Mouse (Mus musculus) cortical plate, adult 2 months (tissue): Measurements from ENCODE around the gene Apoc3.

Experiments
- CTCF ChIP-seq: fragments of 200-500 bp; IDR thresholded peaks from 2 replicates; pipeline ENCODE4 v1.5.1; 2011; ENCODE audit warnings: mild to moderate bottlenecking, control low read depth, low read length; ENCODE audit not compliant: insufficient read depth; ENCODE audit errors: extremely low read depth
- POLR2A ChIP-seq: fragments of 200-500 bp; IDR thresholded peaks from 2 replicates; pipeline ENCODE4 v1.6.1; 2011; ENCODE audit warnings: mild to moderate bottlenecking, low read length, control low read depth; ENCODE audit not compliant: insufficient read depth; ENCODE audit errors: extremely low read depth

DNA sequence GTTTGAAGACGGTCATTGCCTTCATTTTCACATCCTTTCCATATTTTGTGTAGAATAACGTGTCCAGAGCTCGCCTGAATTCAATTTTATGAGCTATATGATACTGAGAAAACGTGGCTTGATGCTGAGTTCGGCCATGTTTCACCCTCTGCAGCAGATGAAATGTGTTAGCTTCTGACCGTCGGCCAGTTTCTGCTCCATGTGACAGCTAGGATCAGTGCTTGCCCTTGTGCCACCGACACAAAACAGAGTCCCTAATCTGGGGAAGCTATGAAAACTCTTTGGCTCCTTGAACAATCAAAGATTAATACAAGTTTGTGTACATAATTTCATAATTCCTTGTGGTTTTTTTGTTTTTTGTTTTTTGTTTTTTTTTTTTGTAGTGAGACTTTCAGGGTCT lies 44.2 kb downstream of the Apoc3 start:
- TF ChIP-seq POLR2A, result no peak
- no peak for TF ChIP-seq CTCF
